Mouse (Mus musculus): ENCODE data around the gene Samd5.

DNA sequence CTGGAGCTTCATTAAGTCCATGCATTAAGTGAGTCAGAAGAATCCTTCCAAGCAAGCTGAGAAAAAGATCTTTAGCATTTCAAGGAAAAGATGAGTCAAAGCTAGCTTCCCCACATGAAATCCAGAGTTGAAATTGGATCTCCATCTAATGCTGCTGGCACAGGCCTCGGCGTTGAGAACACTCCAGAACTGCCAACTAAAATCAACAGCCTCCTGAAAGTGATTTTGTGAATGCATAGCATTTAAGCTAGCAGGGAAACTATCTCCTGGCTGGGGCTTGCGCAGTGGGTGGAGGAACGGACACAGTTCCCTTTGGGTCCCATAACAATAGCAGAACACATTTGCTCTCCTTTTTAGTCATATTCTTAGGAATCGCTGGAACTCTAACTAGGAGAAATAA, 88.7 kb downstream of the Samd5 start:
- TF ChIP-seq ZNF384 (IDR thresholded peaks at IDR 0.05; ENCODE audit: low read depth, low read length), result no peak
- no peak for TF ChIP-seq ZC3H11A (IDR thresholded peaks at IDR 0.05; ENCODE audit: borderline replicate concordance, low read depth, low read length)
- no peak for TF ChIP-seq HCFC1 (IDR thresholded peaks at IDR 0.05; ENCODE audit: borderline replicate concordance, insufficient read depth, low read length)
- TF ChIP-seq MAFK (IDR thresholded peaks at IDR 0.05; ENCODE audit: insufficient read depth, low read depth, low read length), result no peak
